Mouse (Mus musculus) liver, adult 2 months (tissue): ENCODE measurements around the gene Rps26.

Experiments used
- CTCF ChIP-seq: fragments of 200-500 bp; IDR thresholded peaks from 2 replicates; pipeline ENCODE4 v1.5.1; 2011; ENCODE audit warnings: low read depth, low read length, control low read depth
- POLR2A ChIP-seq: fragments of 200-500 bp; IDR thresholded peaks from 2 replicates; pipeline ENCODE4 v1.6.1; 2011; ENCODE audit warnings: low read length, control low read depth; ENCODE audit not compliant: insufficient read depth; ENCODE audit errors: extremely low read depth

- TF ChIP-seq POLR2A (no peak), CTCF (no peak)
These were observed 23.9 kb downstream of the Rps26 start for GRCm38 (mm10) chr10:128602470-128603128.
